Mouse (Mus musculus): ENCODE measurements around the gene Frs3. TPM values are rescaled to one million over a fixed set of nuclear protein-coding genes. Genes with fewer than 3 reads are reported as not detected.
"Not testable (repeated sequence)": the region's sequence is repeated elsewhere in the genome, so short reads cannot be mapped to it uniquely, and the experiment has no call there.

Frs3 gene
- 1.3 and 3.4 TPM in 2 replicates for polyA plus RNA-seq (2012; ENCODE audit: insufficient read depth, insufficient read length, missing spikeins)

DNA sequence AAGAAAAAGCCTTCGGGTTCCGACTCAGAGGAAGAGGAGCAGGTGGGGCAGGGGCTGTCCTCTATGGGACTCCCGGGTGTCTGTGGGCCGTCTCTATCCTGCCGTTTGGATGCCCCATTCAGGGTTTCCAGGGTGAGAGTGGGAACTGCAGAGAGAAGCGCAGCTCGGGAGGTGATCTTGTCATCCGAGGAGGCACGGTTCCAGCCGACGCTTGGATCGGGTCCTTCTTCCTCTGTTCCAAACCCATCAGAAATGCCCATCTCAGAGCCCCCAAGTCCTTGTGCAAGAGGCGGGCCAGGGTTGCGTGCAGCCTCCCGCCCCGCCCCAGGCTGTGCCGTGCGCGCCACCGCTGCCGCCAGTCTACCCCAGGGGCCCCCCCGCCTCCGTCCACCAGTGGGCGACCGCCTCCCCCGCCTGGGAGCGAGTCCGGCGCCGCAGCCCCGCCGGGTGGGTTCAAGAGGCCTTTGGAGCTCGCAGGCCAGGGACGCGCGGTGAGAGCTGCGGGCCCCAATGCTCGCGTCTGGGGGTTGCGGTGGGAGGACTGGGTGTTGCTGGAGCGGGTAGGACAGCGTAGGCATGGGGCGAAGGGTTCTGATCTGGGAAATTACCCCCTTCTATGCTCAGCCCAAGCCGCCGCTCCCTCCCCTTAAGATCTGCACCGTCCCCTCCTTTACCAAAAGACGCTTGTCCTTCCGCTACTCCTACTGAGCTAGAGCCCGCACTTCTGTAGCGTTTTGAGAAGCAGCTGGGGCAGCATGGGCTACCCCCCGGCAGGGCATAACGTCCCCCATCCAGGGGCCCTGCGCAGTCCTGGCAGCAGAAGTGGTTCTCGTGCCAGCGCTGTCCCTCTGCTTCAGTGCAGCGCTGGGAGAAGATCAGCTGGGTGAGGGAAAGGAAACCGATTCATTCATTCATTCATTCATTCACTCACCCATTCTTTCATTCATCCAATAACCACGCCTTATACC lies at the start of gene Frs3:
Frs3 (plus strand) TSS at position 423 of the 968 bp plus-strand sequence.
- peaks cover 2% of the 10 kb centered on the region; the same call in 1 of the 2 replicates for H3K4me1 ChIP-seq (ENCODE audit: control insufficient read depth, insufficient read depth, insufficient read length, low read length)
- peak within 1 kb of the TSS; percentile 73 for H3K27ac ChIP-seq (replicated peaks; ENCODE audit: low read depth, low read length)
- peak within 1 kb of the TSS; percentile 66 for H3K4me3 ChIP-seq (ENCODE audit: insufficient read depth, low read depth, low read length)

GRCm38 (mm10) chr17:47642992-47643391 lies 45.8 kb upstream of the Frs3 start:
- Histone ChIP-seq H3K4me1 (ENCODE audit: control insufficient read depth, insufficient read depth, insufficient read length, low read length) (no peaks in the 10 kb centered on the region), H3K27ac (replicated peaks; ENCODE audit: low read depth, low read length) (no peak overlapping the region), H3K4me3 (ENCODE audit: insufficient read depth, low read depth, low read length) (no peak overlapping the region)

DNA sequence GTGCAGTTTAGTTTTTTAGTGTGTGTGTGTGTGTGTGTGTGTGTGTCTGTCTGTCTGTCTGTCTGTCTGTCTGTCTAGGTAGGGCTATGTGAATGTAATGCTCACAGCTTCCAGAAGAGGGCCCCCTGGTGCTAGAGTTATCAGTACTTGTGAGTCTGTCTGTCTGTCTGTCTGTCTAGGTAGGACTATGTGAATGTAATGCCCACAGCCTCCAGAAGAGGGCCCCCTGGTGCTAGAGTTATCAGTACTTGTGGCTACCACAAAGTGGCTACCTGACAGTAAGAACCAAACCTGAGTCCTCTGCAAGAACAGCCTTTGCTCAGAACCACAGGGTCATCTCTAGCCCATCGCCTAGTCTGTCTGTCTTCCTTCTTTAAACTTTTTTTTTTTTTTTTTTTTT lies 42.1 kb upstream of the Frs3 start:
- Histone ChIP-seq H3K27ac (replicated peaks; ENCODE audit: low read depth, low read length) (no peak overlapping the region), H3K4me1 (ENCODE audit: control insufficient read depth, insufficient read depth, insufficient read length, low read length) (no peaks in the 10 kb centered on the region)

DNA sequence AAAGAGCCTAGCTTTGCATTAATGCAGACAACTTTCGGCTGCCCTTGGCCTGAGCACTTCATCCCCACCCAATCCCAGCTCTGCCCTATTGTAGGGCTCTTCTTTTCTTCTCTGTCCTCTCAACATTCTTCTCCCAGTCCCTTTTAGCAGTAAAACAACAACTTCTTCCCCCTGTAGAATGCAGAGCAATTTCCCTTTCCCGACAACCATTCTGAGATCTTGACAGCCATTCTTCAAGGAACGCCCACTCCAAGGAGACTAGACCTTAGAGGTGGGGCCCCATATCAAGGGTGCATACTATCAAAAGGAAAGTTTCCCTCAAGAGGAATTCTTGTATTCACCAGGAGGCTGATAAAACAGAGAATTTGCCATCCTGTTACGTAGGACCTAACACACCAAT lies 39.9 kb upstream of the Frs3 start:
- no peak overlapping the region for H3K27ac ChIP-seq (replicated peaks; ENCODE audit: low read depth, low read length)
- no peaks in the 10 kb centered on the region for H3K4me1 ChIP-seq (ENCODE audit: control insufficient read depth, insufficient read depth, insufficient read length, low read length)

More for the DNA sequence above, 42.1 kb upstream of the Frs3 start:
- H3K4me3 ChIP-seq (ENCODE audit: insufficient read depth, low read depth, low read length): no peak overlapping the region

GRCm38 (mm10) chr17:47651953-47652352 lies 36.9 kb upstream of the Frs3 start:
- Histone ChIP-seq H3K27ac (replicated peaks; ENCODE audit: low read depth, low read length) (no peak overlapping the region), H3K4me1 (ENCODE audit: control insufficient read depth, insufficient read depth, insufficient read length, low read length) (no peaks in the 10 kb centered on the region), H3K4me3 (ENCODE audit: insufficient read depth, low read depth, low read length) (no peak overlapping the region)

More for the DNA sequence above, 39.9 kb upstream of the Frs3 start:
- no peak overlapping the region for H3K4me3 ChIP-seq (ENCODE audit: insufficient read depth, low read depth, low read length)

- not testable (repeated sequence) for H3K4me1 ChIP-seq (ENCODE audit: control insufficient read depth, insufficient read depth, insufficient read length, low read length); H3K4me3 ChIP-seq (ENCODE audit: insufficient read depth, low read depth, low read length); H3K27ac ChIP-seq (replicated peaks; ENCODE audit: low read depth, low read length)
Measured at GRCm38 (mm10) chr17:47654346-47654745, 34.5 kb upstream of the Frs3 start.

- no peak overlapping the region for H3K4me3 ChIP-seq (ENCODE audit: insufficient read depth, low read depth, low read length)
- no peak overlapping the region for H3K27ac ChIP-seq (replicated peaks; ENCODE audit: low read depth, low read length)
- H3K4me1 ChIP-seq (ENCODE audit: control insufficient read depth, insufficient read depth, insufficient read length, low read length): peaks cover 2% of the 10 kb centered on the region; the same call in 1 of the 2 replicates
Measured at GRCm38 (mm10) chr17:47655697-47656096, 33.1 kb upstream of the Frs3 start.

- no peak overlapping the region for H3K4me3 ChIP-seq (ENCODE audit: insufficient read depth, low read depth, low read length)
- H3K27ac ChIP-seq (replicated peaks; ENCODE audit: low read depth, low read length): no peak overlapping the region
- H3K4me1 ChIP-seq (ENCODE audit: control insufficient read depth, insufficient read depth, insufficient read length, low read length): peaks cover 2% of the 10 kb centered on the region; the same call in 1 of the 2 replicates
Measured at GRCm38 (mm10) chr17:47657901-47658300, 30.9 kb upstream of the Frs3 start.

DNA sequence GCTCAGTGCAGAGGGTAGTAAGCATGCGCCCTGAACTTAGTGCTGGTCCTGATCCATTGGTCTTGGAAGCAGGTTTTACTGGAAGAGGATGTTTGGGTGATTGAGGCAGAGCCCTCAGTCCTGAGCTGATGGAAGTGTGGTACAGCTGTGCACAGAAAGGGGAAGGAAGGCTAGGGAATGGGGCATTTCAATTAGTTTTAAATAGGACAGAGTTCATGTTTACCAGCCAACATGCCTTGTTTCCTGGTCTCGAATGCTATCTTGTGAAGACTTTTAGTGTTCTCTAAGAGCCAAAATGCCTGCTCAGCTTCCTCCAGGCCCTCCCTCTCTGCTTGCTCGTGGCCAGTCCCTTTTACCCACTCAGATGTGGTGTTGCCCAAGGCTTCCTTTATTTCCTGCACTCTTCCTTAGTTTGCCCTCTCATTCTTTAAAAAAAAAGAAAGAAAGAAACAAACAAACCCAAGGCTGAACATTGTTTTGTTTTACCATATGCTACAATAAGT lies 30.0 kb upstream of the Frs3 start:
- peaks cover 2% of the 10 kb centered on the region; the same call in 1 of the 2 replicates for H3K4me1 ChIP-seq (ENCODE audit: control insufficient read depth, insufficient read depth, insufficient read length, low read length)
- no peak overlapping the region for H3K4me3 ChIP-seq (ENCODE audit: insufficient read depth, low read depth, low read length)
- peak overlapping the region; percentile 59 for H3K27ac ChIP-seq (replicated peaks; ENCODE audit: low read depth, low read length)

GRCm38 (mm10) chr17:47663009-47663713 lies 25.7 kb upstream of the Frs3 start:
- Histone ChIP-seq H3K4me3 (ENCODE audit: insufficient read depth, low read depth, low read length) (no peak overlapping the region), H3K27ac (replicated peaks; ENCODE audit: low read depth, low read length) (no peak overlapping the region), H3K4me1 (ENCODE audit: control insufficient read depth, insufficient read depth, insufficient read length, low read length) (peaks cover 2% of the 10 kb centered on the region; the same call in 1 of the 2 replicates)

- Histone ChIP-seq H3K4me3 (ENCODE audit: insufficient read depth, low read depth, low read length) (no peak overlapping the region), H3K27ac (replicated peaks; ENCODE audit: low read depth, low read length) (no peak overlapping the region), H3K4me1 (ENCODE audit: control insufficient read depth, insufficient read depth, insufficient read length, low read length) (no peaks in the 10 kb centered on the region)
Measured at GRCm38 (mm10) chr17:47664474-47664873, 24.4 kb upstream of the Frs3 start.

- Histone ChIP-seq H3K4me1 (ENCODE audit: control insufficient read depth, insufficient read depth, insufficient read length, low read length) (0 out of 2 replicates have a peak, but pooled peaks cover 2% of the 10 kb centered on the region), H3K4me3 (ENCODE audit: insufficient read depth, low read depth, low read length) (no peak overlapping the region), H3K27ac (replicated peaks; ENCODE audit: low read depth, low read length) (no peak overlapping the region)
Measured at GRCm38 (mm10) chr17:47669166-47669565, 19.7 kb upstream of the Frs3 start.

DNA sequence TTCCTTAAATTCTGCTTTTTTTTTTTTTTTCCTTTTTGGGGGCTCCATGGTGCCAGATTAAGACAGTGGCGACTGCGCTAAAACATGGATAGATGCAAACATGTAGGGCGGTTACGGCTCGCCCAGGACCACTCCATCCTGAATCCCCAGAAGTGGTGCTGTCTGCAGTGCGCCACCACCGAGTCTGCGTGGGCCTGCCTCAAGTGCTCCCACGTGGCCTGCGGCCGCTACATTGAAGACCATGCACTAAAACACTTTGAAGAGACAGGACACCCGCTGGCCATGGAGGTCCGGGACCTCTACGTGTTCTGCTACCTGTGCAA lies 16.9 kb upstream of the Frs3 start:
- Histone ChIP-seq H3K27ac (replicated peaks; ENCODE audit: low read depth, low read length) (no peak overlapping the region), H3K4me3 (ENCODE audit: insufficient read depth, low read depth, low read length) (peak overlapping the region; percentile 26; the same call in 1 of the 2 replicates)

DNA sequence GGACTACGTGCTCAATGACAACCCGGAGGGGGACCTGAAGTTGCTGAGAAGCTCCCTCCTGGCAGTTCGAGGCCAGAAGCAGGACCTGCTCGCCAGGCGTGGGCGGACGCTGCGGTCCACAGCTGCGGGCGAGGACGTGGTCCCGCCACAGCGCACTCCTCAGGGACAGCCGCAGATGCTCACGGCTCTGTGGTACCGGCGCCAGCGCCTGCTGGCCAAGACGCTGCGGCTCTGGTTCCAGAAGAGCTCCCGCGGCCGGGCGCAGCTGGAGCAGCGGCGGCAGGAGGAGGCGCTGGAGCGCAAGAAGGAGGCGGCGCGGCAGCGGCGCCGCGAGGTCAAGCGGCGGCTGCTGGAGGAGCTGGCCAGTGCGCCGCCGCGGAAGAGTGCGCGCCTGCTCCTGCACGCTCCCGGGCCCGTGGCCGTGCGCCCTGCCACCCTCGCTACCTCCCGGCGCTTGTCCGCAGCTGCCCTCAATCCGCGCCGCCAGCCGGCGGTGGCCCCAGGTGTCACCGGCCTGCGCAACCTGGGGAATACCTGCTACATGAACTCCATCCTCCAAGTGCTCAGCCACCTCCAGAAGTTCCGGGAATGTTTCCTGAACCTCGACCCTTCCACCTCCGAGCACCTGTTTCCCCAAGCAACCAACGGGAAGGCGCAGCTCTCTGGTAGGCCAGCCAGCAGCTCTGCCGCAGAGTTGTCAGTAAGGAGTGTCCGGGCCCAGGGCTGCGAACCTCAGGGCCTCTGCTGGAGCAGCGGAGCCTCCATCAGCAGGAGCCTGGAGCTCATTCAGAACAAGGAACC lies 16.3 kb upstream of the Frs3 start:
- Histone ChIP-seq H3K4me1 (ENCODE audit: control insufficient read depth, insufficient read depth, insufficient read length, low read length) (0 out of 2 replicates have a peak, but pooled peaks cover 2% of the 10 kb centered on the region), H3K27ac (replicated peaks; ENCODE audit: low read depth, low read length) (no peak overlapping the region), H3K4me3 (ENCODE audit: insufficient read depth, low read depth, low read length) (peak overlapping the region; percentile 55)

More for the DNA sequence above, 16.9 kb upstream of the Frs3 start:
- 0 out of 2 replicates have a peak, but pooled peaks cover 2% of the 10 kb centered on the region for H3K4me1 ChIP-seq (ENCODE audit: control insufficient read depth, insufficient read depth, insufficient read length, low read length)
